Mouse (Mus musculus): ENCODE data around the gene Atp6v1b1.

Gene Atp6v1b1

GRCm38 (mm10) chr6:83742761-83743160, at the start of gene Atp6v1b1:
Gene Atp6v1b1 (plus strand): TSS chr6:83742990.
- no peak for DNase-seq (ENCODE audit: low spot score in 2 of 2)

- peak in 1 of 2 experiments; percentile 83 for DNase-seq (ENCODE audit: low spot score in 2 of 2)
Observed at GRCm38 (mm10) chr6:83693835-83694234, 49.0 kb upstream of the Atp6v1b1 start.

DNA sequence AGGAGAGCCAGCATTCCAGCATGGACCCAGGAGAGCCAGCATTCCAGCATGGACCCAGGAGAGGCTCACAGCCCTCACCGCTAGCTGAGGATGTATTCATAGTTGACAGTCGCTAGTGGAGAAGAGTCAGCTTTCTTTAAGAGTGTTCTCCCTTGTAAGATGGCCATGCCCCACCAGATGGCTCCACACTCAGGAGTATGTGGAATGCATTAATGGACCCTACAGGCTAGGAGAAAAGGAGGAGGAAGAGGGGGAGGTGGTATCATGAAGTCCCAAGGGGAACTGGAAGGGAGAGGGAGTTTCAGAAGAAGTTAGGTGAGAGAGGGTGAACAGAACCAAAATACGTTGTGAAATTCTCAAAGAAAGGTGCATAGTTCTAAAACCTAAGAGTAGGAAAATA, 47.1 kb upstream of the Atp6v1b1 start:
- no peak for DNase-seq (ENCODE audit: low spot score in 2 of 2)

DNA sequence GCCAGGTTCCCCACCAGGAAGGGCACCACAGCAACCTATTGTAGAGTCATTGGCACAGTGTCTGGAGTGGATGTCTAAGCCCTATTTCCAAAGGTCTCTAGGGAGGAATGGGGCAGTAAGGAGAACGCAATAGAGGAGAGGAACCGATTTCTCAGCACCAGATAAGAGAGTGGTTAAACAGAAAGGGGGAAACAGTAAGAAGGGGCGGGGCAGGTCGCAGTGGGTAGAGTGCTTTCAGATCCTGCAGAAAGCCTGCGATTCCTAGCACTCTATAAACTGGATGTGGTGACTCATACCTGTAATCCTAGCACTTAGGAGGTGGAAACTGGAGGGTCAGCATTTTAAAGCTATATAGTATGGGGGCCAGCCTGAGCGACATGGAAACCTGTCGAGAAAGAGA, 46.1 kb upstream of the Atp6v1b1 start:
- no peak for DNase-seq (ENCODE audit: low spot score in 2 of 2)

- DNase-seq (ENCODE audit: low spot score in 2 of 2), result no peak
Observed at GRCm38 (mm10) chr6:83697932-83698331, 44.9 kb upstream of the Atp6v1b1 start.

DNA sequence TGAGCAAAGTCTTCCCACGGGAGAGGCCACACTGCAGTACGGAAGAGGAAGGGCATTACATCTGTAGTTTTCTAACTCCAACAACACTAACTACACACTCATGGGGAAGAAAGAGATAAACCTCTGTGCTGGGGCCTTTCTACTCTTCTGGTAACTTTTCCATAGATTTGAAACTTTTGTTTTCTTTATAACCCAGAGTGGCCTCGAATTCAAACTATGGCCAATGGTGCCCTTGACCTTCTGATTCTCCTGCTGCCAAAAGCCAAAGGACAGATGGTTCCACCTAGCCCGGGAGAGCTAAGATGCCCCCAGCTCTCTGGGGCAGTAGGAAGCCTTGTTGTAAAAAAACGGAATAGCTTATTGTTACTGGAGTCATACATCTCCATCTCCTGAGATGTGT, 42.8 kb upstream of the Atp6v1b1 start:
- no peak for DNase-seq (ENCODE audit: low spot score in 2 of 2)

- no peak for DNase-seq (ENCODE audit: low spot score in 2 of 2)
Observed at GRCm38 (mm10) chr6:83701001-83701400, 41.8 kb upstream of the Atp6v1b1 start.

DNA sequence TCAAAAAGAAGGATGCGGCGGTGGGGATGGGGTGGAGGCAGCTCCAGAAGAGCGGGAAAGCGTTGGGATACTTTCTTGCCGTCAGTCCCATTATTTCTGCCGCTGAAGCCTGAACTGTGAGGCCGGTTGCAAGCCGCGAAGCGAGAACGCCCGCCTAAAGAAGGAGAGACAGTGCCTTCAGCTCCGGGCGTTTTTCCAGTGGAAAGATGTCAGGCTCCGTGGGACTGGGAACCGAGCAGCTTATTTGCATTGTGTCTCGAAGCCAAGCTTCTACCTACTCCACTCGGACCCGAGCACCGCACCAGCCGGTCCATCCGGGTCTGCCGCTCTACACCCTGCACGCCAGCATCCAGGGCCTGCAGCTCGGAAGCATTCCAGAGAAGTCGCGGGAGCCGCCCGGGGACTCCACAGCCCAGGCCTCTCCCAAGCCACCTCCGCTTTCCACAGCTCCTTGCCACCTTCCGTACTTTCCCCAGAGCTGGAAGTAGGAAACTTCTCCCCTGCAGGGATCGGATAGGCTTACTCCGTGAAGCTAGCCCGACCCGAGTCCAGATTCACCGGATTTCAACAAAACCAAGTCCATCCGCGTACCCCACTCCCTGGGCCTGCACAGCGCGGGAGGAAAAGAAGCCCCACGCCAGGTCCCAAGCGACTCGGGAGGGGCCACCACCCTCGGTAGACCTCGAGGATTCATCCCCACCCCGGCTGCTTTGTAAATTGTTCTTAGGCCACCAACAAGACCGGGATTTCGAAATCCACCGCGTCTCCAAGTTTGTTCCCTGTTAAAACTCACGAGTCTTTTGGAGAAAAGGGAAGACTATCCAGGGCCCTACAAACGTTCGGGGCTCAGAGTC, 40.4 kb upstream of the Atp6v1b1 start:
- DNase-seq (ENCODE audit: low spot score in 2 of 2), result no peak

- DNase-seq (ENCODE audit: low spot score in 2 of 2), result no peak
Observed at GRCm38 (mm10) chr6:83703000-83703721, 39.6 kb upstream of the Atp6v1b1 start.

- no peak for DNase-seq (ENCODE audit: low spot score in 2 of 2)
Observed at GRCm38 (mm10) chr6:83703722-83704078, 39.1 kb upstream of the Atp6v1b1 start.

- DNase-seq (ENCODE audit: low spot score in 2 of 2), result no peak
Observed at GRCm38 (mm10) chr6:83704294-83704693, 38.5 kb upstream of the Atp6v1b1 start.

GRCm38 (mm10) chr6:83704701-83705100, 38.1 kb upstream of the Atp6v1b1 start:
- no peak for DNase-seq (ENCODE audit: low spot score in 2 of 2)

DNA sequence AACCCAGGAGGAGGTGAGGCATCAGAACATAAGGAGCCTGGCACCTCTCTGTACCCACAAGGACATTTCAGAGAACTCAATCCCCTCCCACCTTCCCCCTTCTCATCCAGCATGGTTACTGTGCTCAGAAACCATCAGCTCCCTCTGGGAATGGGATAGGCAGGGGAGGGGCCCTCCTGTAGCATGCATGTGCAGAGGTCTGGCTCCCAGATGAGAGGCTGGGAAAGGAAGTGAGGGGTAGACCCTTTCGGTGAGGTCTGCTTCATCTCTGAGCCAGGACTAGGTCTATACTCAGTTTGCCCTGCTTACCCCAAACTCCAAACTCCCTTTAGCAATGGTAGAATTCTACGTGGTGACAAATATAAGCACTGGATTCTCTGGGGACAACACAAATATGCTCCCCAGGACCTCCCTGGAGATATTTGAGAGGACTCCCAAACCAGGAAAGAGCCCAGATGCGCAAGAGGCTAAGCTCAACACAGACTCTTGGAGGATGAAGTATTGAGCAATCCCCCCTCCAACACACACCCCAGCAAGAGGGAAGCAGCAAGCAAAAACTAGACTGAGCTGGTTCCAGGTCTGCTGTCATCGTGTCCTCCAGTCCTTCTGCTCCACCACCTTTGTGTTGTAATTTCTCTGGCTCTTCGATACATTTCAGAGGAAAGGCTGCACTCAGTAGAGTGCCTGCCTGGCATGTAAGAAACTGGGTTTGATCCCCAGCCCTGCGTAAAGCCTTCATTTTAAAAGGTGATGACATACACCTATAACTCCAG, 34.9 kb upstream of the Atp6v1b1 start:
- DNase-seq (ENCODE audit: low spot score in 2 of 2), result no peak

- DNase-seq (ENCODE audit: low spot score in 2 of 2), result no peak
Observed at GRCm38 (mm10) chr6:83710361-83711066, 32.3 kb upstream of the Atp6v1b1 start.

- peak in 1 of 2 experiments; percentile 43 for DNase-seq (ENCODE audit: low spot score in 2 of 2)
Observed at GRCm38 (mm10) chr6:83711067-83711675, 31.6 kb upstream of the Atp6v1b1 start, which contains the start of gene Vax2. Gene Vax2 (plus strand): TSS chr6:83711264.

GRCm38 (mm10) chr6:83711725-83712475, 30.9 kb upstream of the Atp6v1b1 start:
- DNase-seq (ENCODE audit: low spot score in 2 of 2), result no peak

DNA sequence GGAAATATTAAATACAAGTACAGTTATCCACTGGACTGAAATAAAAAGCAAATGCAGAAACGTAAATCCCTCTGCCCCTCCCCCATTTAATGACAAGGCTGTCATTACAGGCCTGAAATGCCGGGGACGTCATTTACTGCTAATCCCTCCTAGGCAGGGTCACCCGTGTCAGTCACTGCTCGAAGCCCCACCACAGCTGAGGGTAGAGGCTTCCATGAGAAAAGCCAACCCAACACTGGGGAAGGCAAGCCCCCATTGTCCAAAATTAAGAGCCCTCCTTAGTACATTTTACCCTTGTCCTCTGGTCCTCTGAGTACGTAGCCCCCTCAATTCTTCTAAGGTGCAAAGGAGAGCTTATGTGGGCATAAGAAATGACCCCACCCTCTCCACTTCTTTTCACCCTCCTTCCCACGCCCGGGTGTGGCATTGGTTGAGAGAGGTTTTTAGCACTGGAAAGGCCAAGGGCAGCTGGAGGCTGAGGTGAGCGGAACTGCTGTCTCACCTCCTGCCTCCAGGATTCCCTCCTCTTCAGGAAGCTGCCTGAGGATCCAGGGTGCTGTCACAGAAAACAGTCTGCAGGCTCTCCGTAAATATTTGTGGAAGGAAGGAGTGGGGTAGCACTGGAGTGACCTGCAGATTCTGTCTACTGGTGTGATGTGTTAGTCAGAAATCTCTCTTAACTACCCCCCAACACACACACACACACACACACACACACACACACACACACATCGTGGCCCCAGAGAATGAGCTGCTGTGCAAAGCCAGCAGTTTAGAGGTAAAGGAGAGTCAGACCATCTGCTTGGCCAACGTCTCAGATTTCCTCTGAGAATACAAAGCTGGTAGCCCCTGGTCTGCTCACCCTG, 29.3 kb upstream of the Atp6v1b1 start:
- no peak for DNase-seq (ENCODE audit: low spot score in 2 of 2)

GRCm38 (mm10) chr6:83714221-83715123, 28.3 kb upstream of the Atp6v1b1 start:
- DNase-seq (ENCODE audit: low spot score in 2 of 2), result no peak
